Mouse (Mus musculus): ENCODE results near the gene Ddx39.

- TF ChIP-seq CTCF (IDR thresholded peaks at IDR 0.05 in 2 of 3, conservative IDR thresholded peaks at IDR 0.05 in 1 of 3; ENCODE audit: control insufficient read depth in 1 of 3, insufficient read depth in 1 of 3, low read depth in 2 of 3, low read length in 3 of 3, poor library complexity in 1 of 3, severe bottlenecking in 1 of 3) (no peak), POLR2A (IDR thresholded peaks at IDR 0.05; ENCODE audit: control insufficient read depth in 1 of 2, insufficient read depth in 1 of 2, low read depth in 1 of 2, low read length in 2 of 2, poor library complexity in 1 of 2) (no peak), ZKSCAN1 (IDR thresholded peaks at IDR 0.05; ENCODE audit: low read depth, low read length) (no peak), MAZ (IDR thresholded peaks at IDR 0.05; ENCODE audit: low read depth, low read length) (no peak), MYB (IDR thresholded peaks at IDR 0.05; ENCODE audit: low read depth, low read length) (no peak), EP300 (IDR thresholded peaks at IDR 0.05; ENCODE audit: low read depth in 1 of 2, low read length in 2 of 2) (no peak), TAL1 (IDR thresholded peaks at IDR 0.05; ENCODE audit: low read length) (no peak), MEF2A (IDR thresholded peaks at IDR 0.05; ENCODE audit: extremely low read depth, insufficient replicate concordance, low read depth, low read length, poor library complexity, severe bottlenecking) (no peak), ZMIZ1 (IDR thresholded peaks at IDR 0.05; ENCODE audit: low read depth, low read length) (no peak), GABPA (IDR thresholded peaks at IDR 0.05; ENCODE audit: low read depth, low read length) (no peak), MYC (IDR thresholded peaks at IDR 0.05; ENCODE audit: low read depth, low read length) (no peak)
These were observed 46.0 kb upstream of the Ddx39 start for GRCm38 (mm10) chr8:83669013-83669412.
